Mouse (Mus musculus) neural tube, embryonic 14.5 days (tissue): ENCODE measurements at regions not wholly inside any gene's neighbourhood (a gene's known extent, or its start where the extent isn't known, plus 50 kb on each side); places are given as distances from the start of the nearest gene placed in this dataset.

Experiments used
- ATAC-seq: fragments of 200-750 bp; cut with Nextera tagmentation; 2 replicates; pipeline ENCODE4 v1.8.0; 2017; ENCODE audit warnings: low read depth, mild to moderate bottlenecking, moderate TSS enrichment, moderate library complexity
- H3K27ac ChIP-seq: fragments of 300-500 bp; sonication (generic); 2 replicates; pipeline ENCODE4 v1.5.1; 2014; ENCODE audit warnings: low read depth, mild to moderate bottlenecking, control low read depth, low read length, moderate library complexity, mixed read lengths
- H3K27me3 ChIP-seq: fragments of 300-500 bp; sonication (generic); 2 replicates; pipeline ENCODE4 v1.6.1; 2014; ENCODE audit warnings: low read length; ENCODE audit not compliant: control insufficient read depth, insufficient read depth
- H3K36me3 ChIP-seq: fragments of 300-500 bp; sonication (generic); 2 replicates; pipeline ENCODE4 v1.6.1; 2014; ENCODE audit warnings: low read length, mixed read lengths; ENCODE audit not compliant: control insufficient read depth, insufficient read depth
- H3K4me1 ChIP-seq: fragments of 300-500 bp; sonication (generic); 2 replicates; pipeline ENCODE4 v1.6.1; 2014; ENCODE audit warnings: low read length; ENCODE audit not compliant: control insufficient read depth, insufficient read depth
- H3K4me2 ChIP-seq: fragments of 300-500 bp; sonication (generic); 2 replicates; pipeline ENCODE4 v1.6.1; 2014; ENCODE audit warnings: mild to moderate bottlenecking, low read depth, low read length, control low read depth
- H3K4me3 ChIP-seq: fragments of 300-500 bp; sonication (generic); 2 replicates; pipeline ENCODE4 v1.5.1; 2014; ENCODE audit warnings: low read depth, low read length, control low read depth, mixed read lengths
- H3K9ac ChIP-seq: fragments of 300-500 bp; sonication (generic); replicated peaks from 2 replicates; pipeline ENCODE4 v1.6.1; 2014; ENCODE audit warnings: low read depth, mild to moderate bottlenecking, control low read depth, low read length, mixed read lengths
- H3K9me3 ChIP-seq: fragments of 300-500 bp; sonication (generic); 2 replicates; pipeline ENCODE4 v1.6.1; 2016; ENCODE audit warnings: low read length; ENCODE audit not compliant: control insufficient read depth
- WGBS: fragments of 180-500 bp; shearing (Covaris S2); extraction: QIAGEN DNeasy Blood & Tissue Kit; methylation state at CpG from one replicate; pipeline ENCODE4 v1.1.7; 2014; 5-methylcytosine and 5-hydroxymethylcytosine counted together

DNA sequence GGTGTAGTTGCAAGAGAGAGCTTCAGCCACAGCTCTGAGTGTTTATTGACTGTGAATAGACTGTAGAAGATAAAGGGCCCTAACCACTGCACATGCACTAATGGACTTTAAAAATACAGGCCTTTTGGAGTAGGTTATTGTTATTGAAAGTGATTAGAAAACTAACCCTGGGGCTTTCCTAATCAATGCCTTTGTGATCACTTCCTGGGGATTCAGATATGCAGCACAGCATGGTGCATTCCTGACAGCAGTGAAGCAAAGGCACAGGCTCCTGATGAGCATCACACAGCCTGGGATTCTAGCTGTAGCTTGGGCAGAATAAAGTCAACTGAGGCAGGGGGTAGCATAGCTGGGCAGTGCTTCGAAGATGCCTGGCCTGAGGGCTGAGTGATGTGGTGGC lies 87.3 kb downstream of the Gm11077 start:
- no peak for ATAC-seq
- H3K9me3 ChIP-seq = no peaks in the 10 kb centered on the region
- no peak overlapping the region for H3K27ac ChIP-seq
- no peaks in the 10 kb centered on the region for H3K27me3 ChIP-seq
- no peak overlapping the region for H3K4me3 ChIP-seq
- H3K36me3 ChIP-seq = no peaks in the 10 kb centered on the region
- no peak overlapping the region for H3K9ac ChIP-seq
- no peaks in the 10 kb centered on the region for H3K4me1 ChIP-seq
- 19% methylated on average over 1 of the region's 1 CpGs for WGBS
- H3K4me2 ChIP-seq = no peak overlapping the region

DNA sequence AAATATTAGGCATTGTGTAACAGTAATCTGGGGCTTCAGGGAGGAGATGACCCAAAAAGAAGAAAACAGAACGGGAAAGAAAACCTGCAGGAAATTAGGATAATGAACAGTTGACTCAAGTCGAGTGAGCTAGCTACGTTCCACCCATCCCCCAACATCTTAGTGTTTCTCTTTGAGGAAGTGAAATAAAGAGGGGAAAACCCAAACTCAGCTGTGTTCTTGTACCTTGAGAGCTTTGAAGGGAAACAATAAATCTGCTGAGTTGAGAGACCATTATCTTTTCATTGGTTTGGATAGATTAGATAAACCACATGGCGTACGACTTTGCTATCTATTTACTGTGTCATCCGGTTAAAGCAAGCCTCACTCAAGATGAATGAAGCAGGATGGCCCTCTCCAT lies 87.7 kb downstream of the Gm11077 start:
- whole genome bisulfite sequencing = 61% methylated on average over 6 of the region's 6 CpGs
- Histone ChIP-seq H3K9ac (no peak overlapping the region), H3K36me3 (no peaks in the 10 kb centered on the region), H3K4me3 (no peak overlapping the region), H3K27ac (no peak overlapping the region), H3K4me2 (no peak overlapping the region), H3K9me3 (no peaks in the 10 kb centered on the region), H3K27me3 (no peaks in the 10 kb centered on the region), H3K4me1 (no peaks in the 10 kb centered on the region)
- no peak for ATAC-seq

DNA sequence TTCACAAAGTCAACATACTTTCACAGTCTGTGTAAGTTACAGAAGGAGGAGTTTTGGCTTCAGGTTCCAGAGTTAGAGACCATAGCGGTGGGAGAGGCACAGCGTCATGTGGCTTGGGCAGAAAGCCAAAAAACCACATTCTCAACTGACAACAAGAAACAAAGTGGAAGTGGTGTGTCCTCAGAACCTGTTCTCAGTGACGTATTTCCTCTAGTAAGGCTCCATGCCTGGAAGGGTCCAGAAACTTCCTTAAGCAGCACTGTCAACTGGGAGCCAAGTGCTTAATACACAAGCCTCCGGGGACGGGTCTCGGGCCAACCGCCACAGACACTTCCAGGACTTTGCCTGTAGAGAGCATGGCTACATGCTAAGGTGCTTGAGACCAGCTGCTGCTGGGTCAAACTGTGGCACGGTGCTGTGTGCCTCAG lies 90.4 kb downstream of the Gm11077 start:
- 80% methylated on average over 8 of the region's 8 CpGs for WGBS
- no peak for ATAC-seq
- Histone ChIP-seq H3K4me2 (no peak overlapping the region), H3K27ac (no peak overlapping the region), H3K9me3 (no peaks in the 10 kb centered on the region), H3K36me3 (no peaks in the 10 kb centered on the region), H3K4me1 (no peaks in the 10 kb centered on the region), H3K9ac (no peak overlapping the region), H3K4me3 (no peak overlapping the region), H3K27me3 (no peaks in the 10 kb centered on the region)

DNA sequence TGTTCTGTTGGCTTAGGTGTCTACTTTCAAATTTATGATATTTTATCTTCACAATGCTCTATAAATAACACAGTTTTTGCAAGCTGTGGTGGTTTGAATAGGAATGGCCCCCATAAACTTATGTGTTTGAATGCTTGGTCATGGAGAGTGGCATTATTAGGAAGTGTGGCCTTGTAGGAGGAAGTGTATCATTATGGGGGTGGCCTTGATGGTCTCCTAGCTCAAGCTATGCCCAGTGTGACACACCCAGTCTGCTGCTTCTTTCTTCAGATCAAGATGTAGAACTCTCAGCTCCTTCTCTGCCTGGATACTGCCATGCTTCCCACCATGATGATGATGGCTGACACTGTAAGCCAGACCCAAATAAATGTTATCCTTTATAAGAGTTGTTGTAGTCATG lies 97.4 kb downstream of the Gm11077 start:
- no peaks in the 10 kb centered on the region for H3K4me1 ChIP-seq
- ATAC-seq = no peak

GRCm38 (mm10) chr6:140827651-140828050 lies 98.6 kb downstream of the Gm11077 start:
- no peaks in the 10 kb centered on the region for H3K36me3 ChIP-seq
- ATAC-seq = no peak
- H3K9ac ChIP-seq = no peak overlapping the region
- H3K4me1 ChIP-seq = no peaks in the 10 kb centered on the region
- no peak overlapping the region for H3K4me3 ChIP-seq
- no peak overlapping the region for H3K4me2 ChIP-seq
- H3K27ac ChIP-seq = no peak overlapping the region
- no peaks in the 10 kb centered on the region for H3K27me3 ChIP-seq
- H3K9me3 ChIP-seq = no peaks in the 10 kb centered on the region

More for the DNA sequence above, 97.4 kb downstream of the Gm11077 start:
- Histone ChIP-seq H3K4me3 (no peak overlapping the region), H3K9me3 (no peaks in the 10 kb centered on the region), H3K36me3 (no peaks in the 10 kb centered on the region), H3K27ac (no peak overlapping the region), H3K4me2 (no peak overlapping the region), H3K27me3 (no peaks in the 10 kb centered on the region), H3K9ac (no peak overlapping the region)

- H3K36me3 ChIP-seq = no peaks in the 10 kb centered on the region
- no peak overlapping the region for H3K4me2 ChIP-seq
- H3K9ac ChIP-seq = no peak overlapping the region
- no peak overlapping the region for H3K27ac ChIP-seq
- H3K4me3 ChIP-seq = no peak overlapping the region
- H3K4me1 ChIP-seq = no peaks in the 10 kb centered on the region
- H3K27me3 ChIP-seq = no peaks in the 10 kb centered on the region
- ATAC-seq = no peak
- WGBS = 85% methylated on average over 8 of the region's 8 CpGs
- no peaks in the 10 kb centered on the region for H3K9me3 ChIP-seq
Observed at GRCm38 (mm10) chr6:140843292-140843991, 114.4 kb downstream of the Gm11077 start.

DNA sequence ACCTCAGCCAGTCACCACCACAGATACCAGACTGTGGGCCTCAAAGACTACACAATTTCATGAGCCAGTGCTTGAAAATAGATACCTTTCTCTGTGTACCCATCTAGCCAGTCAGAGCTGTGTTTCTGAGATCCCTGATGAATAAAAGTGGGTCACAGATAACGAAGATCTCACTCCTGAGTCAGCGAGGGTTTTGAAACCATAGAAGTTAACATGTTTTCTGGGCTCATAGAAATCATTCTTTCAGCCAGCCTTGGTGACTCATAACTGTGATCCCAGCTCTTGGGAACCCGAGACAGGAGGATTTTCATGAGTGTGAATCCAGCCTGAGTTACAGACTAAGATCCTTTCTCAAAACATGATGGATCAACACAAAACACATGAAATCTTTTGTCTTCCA lies 118.1 kb downstream of the Gm11077 start:
- no peak overlapping the region for H3K4me3 ChIP-seq
- 87% methylated on average over 3 of the region's 3 CpGs for WGBS
- no peak overlapping the region for H3K4me2 ChIP-seq
- H3K9ac ChIP-seq = no peak overlapping the region
- no peak for ATAC-seq
- no peaks in the 10 kb centered on the region for H3K9me3 ChIP-seq
- no peak overlapping the region for H3K27ac ChIP-seq
- H3K27me3 ChIP-seq = no peaks in the 10 kb centered on the region
- no peaks in the 10 kb centered on the region for H3K4me1 ChIP-seq
- no peaks in the 10 kb centered on the region for H3K36me3 ChIP-seq

DNA sequence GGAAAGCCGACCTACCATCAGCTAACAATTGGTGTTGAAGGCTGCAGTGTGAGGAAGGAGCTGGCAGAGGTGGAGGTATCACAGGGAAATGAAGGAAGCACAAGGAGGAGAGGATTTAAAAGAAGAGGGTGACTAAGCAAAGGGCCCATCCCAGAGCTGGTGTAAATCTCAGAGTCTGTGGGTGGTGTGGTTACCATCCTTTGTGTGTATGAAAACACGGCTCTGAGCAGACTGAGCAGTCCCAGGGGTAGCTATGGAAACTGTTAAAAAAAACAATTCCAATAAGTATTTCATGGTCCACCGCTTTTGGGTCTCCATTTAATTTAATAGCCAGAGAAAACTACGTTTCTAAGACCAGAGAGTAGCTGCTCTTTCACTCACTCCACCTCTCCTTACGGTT lies 123.3 kb downstream of the Gm11077 start:
- Histone ChIP-seq H3K4me1 (peaks cover 8% of the 10 kb centered on the region; the same call in 1 of the 2 replicates), H3K9me3 (no peaks in the 10 kb centered on the region), H3K9ac (no peak overlapping the region), H3K36me3 (no peaks in the 10 kb centered on the region), H3K27me3 (no peaks in the 10 kb centered on the region), H3K27ac (no peak overlapping the region), H3K4me3 (no peak overlapping the region), H3K4me2 (no peak overlapping the region)
- 36% methylated on average over 5 of the region's 5 CpGs for WGBS
- peak; percentile 60 for ATAC-seq

DNA sequence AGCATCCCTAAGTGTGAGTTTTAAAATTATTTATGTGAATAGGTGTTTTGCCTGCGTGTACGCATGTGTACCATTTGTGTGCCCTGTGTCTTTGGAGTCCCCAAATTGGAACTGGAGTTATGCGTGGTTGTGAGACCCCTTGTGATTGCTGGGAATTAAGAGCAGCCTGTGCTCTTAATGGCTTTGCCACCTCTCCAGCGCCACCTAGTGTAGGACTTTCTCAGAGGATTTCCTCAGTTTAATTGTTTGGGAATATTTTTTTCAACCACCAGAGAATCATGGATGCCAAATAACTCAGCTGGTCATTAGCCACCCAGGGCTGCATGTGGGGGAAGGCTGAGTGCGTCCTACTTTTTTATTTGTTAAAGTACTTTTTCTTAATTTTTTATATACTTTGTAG lies 124.4 kb downstream of the Gm11077 start:
- no peaks in the 10 kb centered on the region for H3K27me3 ChIP-seq
- H3K9ac ChIP-seq = no peak overlapping the region
- peaks cover 8% of the 10 kb centered on the region; the same call in 1 of the 2 replicates for H3K4me1 ChIP-seq
- 44% methylated on average over 5 of the region's 5 CpGs for WGBS
- no peaks in the 10 kb centered on the region for H3K36me3 ChIP-seq
- H3K9me3 ChIP-seq = no peaks in the 10 kb centered on the region
- H3K27ac ChIP-seq = no peak overlapping the region
- no peak overlapping the region for H3K4me3 ChIP-seq
- no peak overlapping the region for H3K4me2 ChIP-seq
- no peak for ATAC-seq
